ENCODE assay signal across 19 mouse cellular contexts in the genomic region with DNA sequence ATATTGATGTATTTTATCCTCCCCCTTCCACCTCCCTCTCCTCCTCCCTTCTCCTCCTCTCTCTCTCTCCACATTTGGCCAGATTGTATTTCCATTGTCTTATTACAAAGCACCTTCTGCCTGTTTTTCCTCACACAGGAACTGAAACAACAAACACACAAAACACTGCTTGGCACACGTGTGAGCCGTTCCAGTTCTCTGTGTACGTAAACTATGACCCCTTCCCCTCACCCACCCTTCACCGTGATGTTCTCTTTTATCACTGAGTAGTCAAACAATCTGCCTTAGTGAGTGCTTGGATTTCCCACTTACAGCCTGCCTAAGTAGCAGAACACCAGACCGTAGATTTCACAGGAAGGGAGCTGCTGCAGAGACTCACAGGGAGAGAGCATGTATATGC.
DNase-seq lines count a peak whose midpoint lies in the region; ATAC-seq lines count a peak whose summit lies in the region.
"Had no signal": no experiment of that assay in that cellular context is flagged by ENCODE, and none has a peak within 500 bp of the region (broad histone marks: within the 10 kb centered on the region; RNA-seq: fewer than 3 reads in every experiment).

No protein-coding gene starts in this region.

- H3K9me3 ChIP-seq in kidney, embryonic 15.5 days (replicated peaks) = no peaks in the 10 kb centered on the region
- no peaks in the 10 kb centered on the region for H3K9me3 ChIP-seq in limb, embryonic 10.5 days (replicated peaks)
- H3K9me3 ChIP-seq: embryonic facial prominence, embryonic 15.5 days; heart, embryonic 10.5 days; limb, embryonic 12.5 days; liver, embryonic 12.5 days had no signal

- H3K9ac ChIP-seq in kidney, embryonic 15.5 days = no peak overlapping the region
- H3K9ac ChIP-seq: embryonic facial prominence, embryonic 15.5 days; limb, embryonic 12.5 days; liver, embryonic 12.5 days had no signal

- peak; percentile 40 for ATAC-seq in kidney, embryonic 15.5 days (replicated peaks; ENCODE audit: low FRiP score)
- ATAC-seq: liver, embryonic 12.5 days had no signal

- no peak overlapping the region for H3K27ac ChIP-seq in kidney, embryonic 15.5 days
- no peak overlapping the region for H3K27ac ChIP-seq in limb, embryonic 10.5 days
- H3K27ac ChIP-seq: embryonic facial prominence, embryonic 15.5 days; heart, embryonic 10.5 days; limb, embryonic 12.5 days; liver, embryonic 12.5 days; stomach, postnatal 0 days had no signal

- H3K36me3 ChIP-seq in kidney, embryonic 15.5 days = no peaks in the 10 kb centered on the region
- no peaks in the 10 kb centered on the region for H3K36me3 ChIP-seq in limb, embryonic 10.5 days
- H3K36me3 ChIP-seq: embryonic facial prominence, embryonic 15.5 days; heart, embryonic 10.5 days; limb, embryonic 12.5 days; liver, embryonic 12.5 days had no signal

- no peaks in the 10 kb centered on the region for H3K4me1 ChIP-seq in kidney, embryonic 15.5 days
- peaks cover 15% of the 10 kb centered on the region for H3K4me1 ChIP-seq in limb, embryonic 10.5 days
- H3K4me1 ChIP-seq: embryonic facial prominence, embryonic 15.5 days; liver, embryonic 12.5 days had no signal

- no peaks in the 10 kb centered on the region for H3K27me3 ChIP-seq in kidney, embryonic 15.5 days
- H3K27me3 ChIP-seq in limb, embryonic 10.5 days (ENCODE audit: low read depth, poor library complexity, severe bottlenecking) = no peaks in the 10 kb centered on the region
- H3K27me3 ChIP-seq: embryonic facial prominence, embryonic 15.5 days; limb, embryonic 12.5 days; liver, embryonic 12.5 days had no signal

- DNase-seq in embryo, embryonic 10 days (ENCODE audit: low spot score) = peak; percentile 21
- DNase-seq in embryo, embryonic 11 days = no peak
- DNase-seq in kidney, postnatal 25 days = no peak
- peak; percentile 64 for DNase-seq in retina, postnatal 1 day
- no peak for DNase-seq in retina, embryonic 14.5 days (ENCODE audit: low spot score)
- DNase-seq in limb, embryonic 10.5 days (ENCODE audit: low spot score) = no peak
- no peak for DNase-seq in adrenal gland, postnatal 10 days
- DNase-seq: adrenal gland, adult 2 months; cerebellum, adult 9-10 months; kidney, adult 11 months; kidney, postnatal 36 days; lung, adult 2 months; lung, postnatal 36 days had no signal

- H3K4me2 ChIP-seq in kidney, embryonic 15.5 days = no peak overlapping the region
- H3K4me2 ChIP-seq: embryonic facial prominence, embryonic 15.5 days; limb, embryonic 12.5 days; liver, embryonic 12.5 days had no signal

- H3K4me3 ChIP-seq in kidney, embryonic 15.5 days (replicated peaks) = no peak overlapping the region
- no peak overlapping the region for H3K4me3 ChIP-seq in limb, embryonic 10.5 days
- H3K4me3 ChIP-seq: embryonic facial prominence, embryonic 15.5 days; heart, embryonic 10.5 days; limb, embryonic 12.5 days; liver, embryonic 12.5 days had no signal

- WGBS in kidney, embryonic 15.5 days = 16% methylated on average over 5 of the region's 5 CpGs
- WGBS in limb, embryonic 10.5 days = 26% methylated on average over 5 of the region's 5 CpGs

Comparison
In these comparisons a context has a peak if more than half of its experiments do, and no peak if none do; other contexts are left out.
1. DNase-seq: peak in embryo, embryonic 10 days (single experiment) and retina, postnatal 1 day (single experiment); none in embryo, embryonic 11 days (single experiment), kidney, postnatal 25 days (0 of 2), retina, embryonic 14.5 days (single experiment), limb, embryonic 10.5 days (single experiment) and adrenal gland, postnatal 10 days (single experiment).